Comparison of ENCODE assay signal across 23 mouse cellular contexts in the genomic region with DNA sequence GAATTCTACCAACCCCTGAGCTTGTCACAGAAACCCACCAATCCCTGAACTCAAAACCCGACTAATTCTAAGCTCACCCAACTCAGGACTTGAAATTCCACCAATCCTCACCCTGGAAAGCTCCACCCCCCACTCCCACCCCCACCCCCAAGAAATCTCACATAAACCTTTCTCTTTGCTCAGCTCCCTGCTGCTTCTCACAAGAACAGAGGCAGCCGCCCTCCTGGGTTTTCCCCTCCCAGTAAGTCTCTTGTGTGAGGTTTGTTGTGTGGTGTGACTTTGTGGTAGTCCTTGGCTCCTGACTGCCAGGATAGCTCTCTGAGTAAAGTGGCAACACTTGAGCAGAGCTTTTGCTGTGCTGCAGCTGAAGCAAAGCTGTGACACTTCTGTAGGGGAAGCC. TPM values are rescaled to one million over a fixed set of nuclear protein-coding genes. Genes with fewer than 3 reads are reported as not detected.
DNase-seq lines count a peak whose midpoint lies in the region; TF ChIP-seq lines count a peak whose summit lies in the region.
"Had no signal": no experiment of that assay in that cellular context is flagged by ENCODE, and none has a peak within 500 bp of the region (broad histone marks: within the 10 kb centered on the region; RNA-seq: fewer than 3 reads in every experiment).

No protein-coding gene starts in this region.

- H3K4me1 ChIP-seq in E14TG2a.4 (replicated peaks; ENCODE audit: low read depth, low read length) = peaks cover 96% of the 10 kb centered on the region
- H3K4me1 ChIP-seq in hindbrain, embryonic 10.5 days (replicated peaks) = peaks cover 19% of the 10 kb centered on the region
- peaks cover 21% of the 10 kb centered on the region for H3K4me1 ChIP-seq in midbrain, embryonic 10.5 days
- H3K4me1 ChIP-seq: embryonic facial prominence, embryonic 15.5 days had no signal

- WGBS in hindbrain, embryonic 10.5 days = 52% methylated on average over 2 of the region's 2 CpGs
- WGBS in midbrain, embryonic 10.5 days = 55% methylated on average over 2 of the region's 2 CpGs

- H3K36me3 ChIP-seq in E14TG2a.4 (ENCODE audit: insufficient read depth, low read length) = no peaks in the 10 kb centered on the region
- H3K36me3 ChIP-seq in hindbrain, embryonic 10.5 days = no peaks in the 10 kb centered on the region
- no peaks in the 10 kb centered on the region for H3K36me3 ChIP-seq in midbrain, embryonic 10.5 days
- H3K36me3 ChIP-seq: embryonic facial prominence, embryonic 15.5 days; forebrain, embryonic 10.5 days; heart, embryonic 10.5 days had no signal

- H3K9me3 ChIP-seq in E14TG2a.4 (ENCODE audit: low read length) = no peaks in the 10 kb centered on the region
- no peaks in the 10 kb centered on the region for H3K9me3 ChIP-seq in hindbrain, embryonic 10.5 days
- H3K9me3 ChIP-seq in midbrain, embryonic 10.5 days (replicated peaks) = no peaks in the 10 kb centered on the region
- H3K9me3 ChIP-seq: embryonic facial prominence, embryonic 15.5 days; forebrain, embryonic 10.5 days; heart, embryonic 10.5 days had no signal

- peak; percentile 76 for DNase-seq in heart, adult 11 months
- no peak for DNase-seq in heart, postnatal 4 days
- peak; percentile 16 for DNase-seq in T-cell, adult 2 months (ENCODE audit: low spot score)
- peak; percentile 27 for DNase-seq in naive thymus-derived CD4-positive, alpha-beta T cell, adult 2 months (ENCODE audit: low read depth)
- no peak for DNase-seq in hindbrain, embryonic 10.5 days (ENCODE audit: low spot score)
- DNase-seq in MN1 (ENCODE audit: low spot score) = no peak
- DNase-seq in midbrain, embryonic 10.5 days (ENCODE audit: low spot score) = no peak
- DNase-seq: adrenal gland, adult 8-10 months; adrenal gland, postnatal 36 days; B cell, adult 2 months; cerebellum, adult 2 months; cerebellum, postnatal 10 days; embryo, embryonic 11 days; gastrocnemius, postnatal 36 days; heart, adult 18-20 months; heart, postnatal 10 days had no signal

- 0 out of 2 replicates have a peak overlapping the region, but pooled peaks have one; percentile 37 for H3K4me3 ChIP-seq in E14TG2a.4 (replicated peaks; ENCODE audit: low read length)
- no peak overlapping the region for H3K4me3 ChIP-seq in hindbrain, embryonic 10.5 days
- no peak overlapping the region for H3K4me3 ChIP-seq in midbrain, embryonic 10.5 days
- H3K4me3 ChIP-seq: embryonic facial prominence, embryonic 15.5 days; erythroblast, embryonic 14.5 days; forebrain, embryonic 10.5 days; heart, embryonic 10.5 days had no signal

- H3K27me3 ChIP-seq in E14TG2a.4 (ENCODE audit: insufficient read depth, low read length) = no peaks in the 10 kb centered on the region; the same call in 1 of the 2 replicates
- H3K27me3 ChIP-seq in hindbrain, embryonic 10.5 days (ENCODE audit: insufficient read depth, poor library complexity, severe bottlenecking) = no peaks in the 10 kb centered on the region
- H3K27me3 ChIP-seq in midbrain, embryonic 10.5 days (ENCODE audit: low read depth, poor library complexity, severe bottlenecking) = no peaks in the 10 kb centered on the region
- H3K27me3 ChIP-seq: embryonic facial prominence, embryonic 15.5 days had no signal

- H3K27ac ChIP-seq in hindbrain, embryonic 10.5 days = no peak overlapping the region
- no peak overlapping the region for H3K27ac ChIP-seq in midbrain, embryonic 10.5 days (replicated peaks)
- H3K27ac ChIP-seq: embryonic facial prominence, embryonic 15.5 days; forebrain, embryonic 10.5 days; heart, embryonic 10.5 days; hindbrain, embryonic 14.5 days had no signal

- no peak for TF ChIP-seq CTCF in E14TG2a.4 (conservative IDR thresholded peaks at IDR 0.05; ENCODE audit: low read length)

RNA-seq across cellular contexts. Expression of a gene that starts 22.0 kb away (rescaled TPM):
- under 1 TPM; 0.29 to 0.52 TPM for total RNA-seq in heart, postnatal 4 days (2021)
- polyA plus RNA-seq in hindbrain, embryonic 10.5 days (2016; fragmentation: Nextera tagmentation; extraction: Ambion mirVana) = 0.07 TPM in 1 of 2 replicates, not detected in the other
- polyA plus RNA-seq in midbrain, embryonic 10.5 days (2016; fragmentation: Nextera tagmentation; extraction: Ambion mirVana) = 0.17 and 0.22 TPM in 2 replicates
- total RNA-seq: gastrocnemius, adult 8-10 months; gastrocnemius, postnatal 36 days; heart, adult 18-20 months; heart, postnatal 10 days had no signal
- polyA plus RNA-seq: erythroblast, embryonic 14.5 days had no signal

Comparison
In these comparisons a context has a peak if more than half of its experiments do, and no peak if none do; other contexts are left out.
1. DNase-seq: peak in heart, adult 11 months (single experiment), T-cell, adult 2 months (single experiment) and naive thymus-derived CD4-positive, alpha-beta T cell, adult 2 months (single experiment); none in heart, postnatal 4 days (single experiment), hindbrain, embryonic 10.5 days (single experiment), MN1 (single experiment) and midbrain, embryonic 10.5 days (single experiment).